Mouse (Mus musculus): ENCODE measurements around the gene Fbxw2.
"Not testable (repeated sequence)": the region's sequence is repeated elsewhere in the genome, so short reads cannot be mapped to it uniquely, and the experiment has no call there.

DNA sequence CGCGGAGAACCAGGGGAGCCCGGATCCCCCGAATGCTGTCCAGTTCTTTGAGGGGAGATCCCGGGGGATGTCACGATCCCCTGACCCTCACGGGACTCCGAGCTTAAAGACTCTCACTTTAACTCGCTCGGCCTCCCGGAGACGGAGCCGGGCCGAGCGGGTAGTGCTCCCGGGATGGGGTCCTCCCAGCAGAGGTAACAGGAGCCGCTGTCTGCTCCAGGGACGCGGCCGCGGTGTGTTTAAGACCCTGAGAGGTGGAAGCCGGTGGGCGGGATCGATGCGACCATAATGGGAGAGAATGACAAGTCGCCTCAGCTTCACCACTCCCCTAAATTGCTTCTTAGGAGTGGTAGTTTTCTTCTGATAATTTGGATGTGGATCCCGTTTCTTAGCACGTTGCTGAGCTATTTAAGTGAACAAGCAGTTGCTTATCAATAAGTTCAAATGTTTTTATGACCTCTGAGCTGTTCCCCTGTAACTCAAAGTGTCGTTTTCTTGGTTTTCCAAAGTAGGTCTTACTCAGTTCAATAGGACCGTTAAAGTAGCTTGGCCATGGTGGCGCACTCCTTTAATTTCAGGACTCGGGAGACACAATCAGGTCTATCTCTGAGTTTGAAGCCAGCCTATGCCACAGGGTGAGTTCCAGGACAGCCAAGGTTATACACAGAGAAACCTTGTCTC, 23.4 kb downstream of the Fbxw2 start:
- not testable (repeated sequence) for TF ChIP-seq EP300, CTCF (IDR thresholded peaks at IDR 0.05)

Data from lung, postnatal 0 days (tissue).